Mouse (Mus musculus) heart, postnatal 0 days (tissue): ENCODE measurements around the gene Rora. TPM values are rescaled to one million over a fixed set of nuclear protein-coding genes. Genes with fewer than 3 reads are reported as not detected.

Experiments used
- ATAC-seq: fragments of 200-750 bp; cut with Nextera tagmentation; 2 replicates; pipeline ENCODE4 v1.8.0; 2017; ENCODE audit warnings: low read depth, moderate number of reproducible peaks, moderate library complexity; ENCODE audit not compliant: insufficient read depth
- DNase-seq: peaks from one replicate; pipeline ENCODE4 v3.0.0-alpha.2; 2016; ENCODE audit warnings: low spot score
- H3K27ac ChIP-seq: fragments of 300-500 bp; sonication (generic); 2 replicates; pipeline ENCODE4 v1.5.1; 2014; ENCODE audit warnings: low read depth, mild to moderate bottlenecking
- H3K27me3 ChIP-seq: fragments of 300-500 bp; sonication (generic); 2 replicates; pipeline ENCODE4 v1.6.1; 2014; ENCODE audit warnings: low read length, mixed read lengths; ENCODE audit not compliant: control insufficient read depth, insufficient read depth
- H3K36me3 ChIP-seq: fragments of 300-500 bp; sonication (generic); replicated peaks from 2 replicates; pipeline ENCODE4 v1.6.1; 2014; ENCODE audit warnings: low read length, mixed read lengths; ENCODE audit not compliant: control insufficient read depth, insufficient read depth
- H3K4me1 ChIP-seq: fragments of 300-500 bp; sonication (generic); 2 replicates; pipeline ENCODE4 v1.6.1; 2014; ENCODE audit warnings: antibody characterized with exemption; ENCODE audit not compliant: control insufficient read depth, insufficient read depth
- H3K4me2 ChIP-seq: fragments of 300-500 bp; sonication (generic); 2 replicates; pipeline ENCODE4 v1.6.1; 2014; ENCODE audit warnings: low read depth, mild to moderate bottlenecking, low read length, moderate library complexity
- H3K4me3 ChIP-seq: fragments of 300-500 bp; sonication (generic); 2 replicates; pipeline ENCODE4 v1.5.1; 2014; ENCODE audit warnings: low read depth, low read length
- H3K9ac ChIP-seq: fragments of 300-500 bp; sonication (generic); replicated peaks from 2 replicates; pipeline ENCODE4 v1.6.1; 2014; ENCODE audit warnings: low read depth, low read length, mixed read lengths
- H3K9me3 ChIP-seq: fragments of 300-500 bp; sonication (generic); replicated peaks from 2 replicates; pipeline ENCODE4 v1.6.1; 2016; ENCODE audit warnings: low read length; ENCODE audit not compliant: control insufficient read depth
- CTCF ChIP-seq: IDR thresholded peaks from 2 replicates; pipeline ENCODE4 v1.5.1; 2016; ENCODE audit warnings: antibody characterized with exemption, control low read depth, low read depth
- EP300 ChIP-seq: IDR thresholded peaks from 2 replicates; pipeline ENCODE4 v1.6.1; 2016; ENCODE audit warnings: antibody characterized with exemption, low read depth
- WGBS: fragments of 180-500 bp; shearing (Covaris S2); extraction: QIAGEN DNeasy Blood & Tissue Kit; methylation state at CpG from one replicate; pipeline ENCODE4 v1.1.7; 2014; 5-methylcytosine and 5-hydroxymethylcytosine counted together
- polyA plus RNA-seq: library from polyadenylated mRNA; unstranded; fragments of >200 nt; fragmentation: Nextera tagmentation; extraction: Ambion mirVana; gene quantifications from 2 replicates; pipeline ENCODE4 v1.2.1, GENCODE M21; 2015
- total RNA-seq: library from RNA; depleted of rRNA; stranded (reverse); fragments of >200 nt; gene quantifications from 2 replicates; pipeline ENCODE4 v1.2.3, GENCODE M21; 2014; ENCODE audit warnings: low replicate concordance

Rora gene
- total and polyA plus RNA-seq, 2 experiments from 2014 or later, result 7.9 to 9.8 TPM

- H3K27me3 ChIP-seq, result no peaks in the 10 kb centered on the region
- H3K36me3 ChIP-seq, result no peaks in the 10 kb centered on the region
- H3K9ac ChIP-seq, result no peak overlapping the region
- 0 out of 2 replicates have a peak overlapping the region, but pooled peaks have one; percentile 91 for H3K4me2 ChIP-seq
- 53% methylated on average over 5 of the region's 5 CpGs for WGBS
- TF ChIP-seq CTCF, result no peak
- no peak for TF ChIP-seq EP300
- no peak for DNase-seq
- no peaks in the 10 kb centered on the region for H3K9me3 ChIP-seq
- peaks cover 5% of the 10 kb centered on the region for H3K4me1 ChIP-seq
- ATAC-seq, result no peak
- H3K4me3 ChIP-seq, result no peak overlapping the region
- no peak overlapping the region for H3K27ac ChIP-seq
Measured at GRCm38 (mm10) chr9:69288586-69288985, 635.0 kb downstream of the Rora start.

GRCm38 (mm10) chr9:69289056-69290017 lies 635.8 kb downstream of the Rora start:
- no peaks in the 10 kb centered on the region for H3K9me3 ChIP-seq
- ATAC-seq, result peak; percentile 97
- H3K9ac ChIP-seq, result peak overlapping the region; percentile 71
- H3K27ac ChIP-seq, result peak overlapping the region; percentile 57; the same call in 1 of the 2 replicates
- no peaks in the 10 kb centered on the region for H3K27me3 ChIP-seq
- peak; percentile 92 for DNase-seq
- TF ChIP-seq CTCF (no peak), EP300 (0 out of 2 replicates have a peak, but pooled peaks have one; percentile 67)
- no peaks in the 10 kb centered on the region for H3K36me3 ChIP-seq
- peaks cover 5% of the 10 kb centered on the region for H3K4me1 ChIP-seq
- peak overlapping the region; percentile 72 for H3K4me3 ChIP-seq
- WGBS, result 2% methylated on average over 56 of the region's 59 CpGs
- peak overlapping the region; percentile 91 for H3K4me2 ChIP-seq

- DNase-seq, result peak; percentile 26
- TF ChIP-seq EP300 (0 out of 2 replicates have a peak, but pooled peaks have one; percentile 0), CTCF (no peak)
- H3K27me3 ChIP-seq, result no peaks in the 10 kb centered on the region
- ATAC-seq, result peak; percentile 50
- peak overlapping the region; percentile 71 for H3K9ac ChIP-seq
- peak overlapping the region; percentile 91 for H3K4me2 ChIP-seq
- WGBS, result under 1% methylated on average over 67 of the region's 73 CpGs
- no peaks in the 10 kb centered on the region for H3K9me3 ChIP-seq
- peaks cover 5% of the 10 kb centered on the region for H3K4me1 ChIP-seq
- H3K4me3 ChIP-seq, result peak overlapping the region; percentile 72
- peak overlapping the region; percentile 57; the same call in 1 of the 2 replicates for H3K27ac ChIP-seq
- H3K36me3 ChIP-seq, result no peaks in the 10 kb centered on the region
Measured at GRCm38 (mm10) chr9:69290018-69290880, 636.7 kb downstream of the Rora start.

- Histone ChIP-seq H3K27ac (no peak overlapping the region), H3K9ac (peak overlapping the region; percentile 71), H3K4me3 (peak overlapping the region; percentile 72), H3K9me3 (no peaks in the 10 kb centered on the region), H3K27me3 (no peaks in the 10 kb centered on the region), H3K4me2 (peak overlapping the region; percentile 91), H3K36me3 (no peaks in the 10 kb centered on the region), H3K4me1 (peaks cover 5% of the 10 kb centered on the region)
- WGBS, result 3% methylated on average over 29 of the region's 29 CpGs
- DNase-seq, result no peak
- no peak for TF ChIP-seq EP300
- no peak for TF ChIP-seq CTCF
- no peak for ATAC-seq
Measured at GRCm38 (mm10) chr9:69290881-69291450, 637.4 kb downstream of the Rora start.

- no peak for TF ChIP-seq CTCF
- no peak for TF ChIP-seq EP300
- ATAC-seq (no peak), DNase-seq (no peak)
- H3K4me1 ChIP-seq, result peaks cover 5% of the 10 kb centered on the region
- no peaks in the 10 kb centered on the region for H3K9me3 ChIP-seq
- H3K36me3 ChIP-seq, result no peaks in the 10 kb centered on the region
- H3K27ac ChIP-seq, result no peak overlapping the region
- 39% methylated on average over 13 of the region's 13 CpGs for WGBS
- no peak overlapping the region for H3K9ac ChIP-seq
- H3K4me2 ChIP-seq, result peak overlapping the region; percentile 91
- H3K27me3 ChIP-seq, result no peaks in the 10 kb centered on the region
- H3K4me3 ChIP-seq, result peak overlapping the region; percentile 72
Measured at GRCm38 (mm10) chr9:69291451-69291850, 637.9 kb downstream of the Rora start.
